Mouse (Mus musculus) lung, postnatal 0 days (tissue): Measurements from ENCODE around the gene Gm49373. TPM values are rescaled to one million over a fixed set of nuclear protein-coding genes. Genes with fewer than 3 reads are reported as not detected.

Experiments used
- ATAC-seq: fragments of 200-750 bp; cut with Nextera tagmentation; 2 replicates; pipeline ENCODE4 v1.8.0; 2017; ENCODE audit warnings: moderate library complexity
- DNase-seq: peaks from one replicate; pipeline ENCODE4 v3.0.0-alpha.2; 2016; ENCODE audit warnings: low spot score
- H3K27ac ChIP-seq: fragments of 300-500 bp; sonication (generic); 2 replicates; pipeline ENCODE4 v1.5.1; 2014; ENCODE audit warnings: antibody characterized with exemption, mild to moderate bottlenecking, low read length, mixed read lengths
- H3K27me3 ChIP-seq: fragments of 300-500 bp; sonication (generic); replicated peaks from 2 replicates; pipeline ENCODE4 v1.6.1; 2014; ENCODE audit warnings: low read length, mixed read lengths; ENCODE audit not compliant: insufficient read depth
- H3K36me3 ChIP-seq: fragments of 300-500 bp; sonication (generic); 2 replicates; pipeline ENCODE4 v1.6.1; 2014; ENCODE audit warnings: low read length, mixed read lengths; ENCODE audit not compliant: insufficient read depth
- H3K4me1 ChIP-seq: fragments of 300-500 bp; sonication (generic); 2 replicates; pipeline ENCODE4 v1.6.1; 2014; ENCODE audit warnings: antibody characterized with exemption, low read depth, low read length, mixed read lengths; ENCODE audit not compliant: insufficient read depth
- H3K4me2 ChIP-seq: fragments of 300-500 bp; sonication (generic); replicated peaks from 2 replicates; pipeline ENCODE4 v1.6.1; 2014; ENCODE audit warnings: low read depth, mild to moderate bottlenecking, low read length, moderate library complexity, mixed read lengths
- H3K4me3 ChIP-seq: fragments of 300-500 bp; sonication (generic); 2 replicates; pipeline ENCODE4 v1.5.1; 2014; ENCODE audit warnings: low read depth, low read length
- H3K9ac ChIP-seq: fragments of 300-500 bp; sonication (generic); replicated peaks from 2 replicates; pipeline ENCODE4 v1.6.1; 2014; ENCODE audit warnings: low read depth, mild to moderate bottlenecking
- H3K9me3 ChIP-seq: fragments of 300-500 bp; sonication (generic); 2 replicates; pipeline ENCODE4 v1.6.1; 2016; ENCODE audit warnings: low read length, mixed read lengths
- CTCF ChIP-seq: IDR thresholded peaks from 2 replicates; pipeline ENCODE4 v1.5.1; 2016; ENCODE audit warnings: antibody characterized with exemption, mild to moderate bottlenecking
- EP300 ChIP-seq: IDR thresholded peaks from 2 replicates; pipeline ENCODE4 v1.6.1; 2016; ENCODE audit warnings: antibody characterized with exemption, mild to moderate bottlenecking, control low read depth
- WGBS: fragments of 180-500 bp; shearing (Covaris S2); extraction: QIAGEN DNeasy Blood & Tissue Kit; methylation state at CpG from one replicate; pipeline ENCODE4 v1.1.7; 2014; 5-methylcytosine and 5-hydroxymethylcytosine counted together
- polyA plus RNA-seq: library from polyadenylated mRNA; unstranded; fragments of >200 nt; fragmentation: Nextera tagmentation; extraction: Ambion mirVana; gene quantifications from 2 replicates; pipeline ENCODE4 v1.2.1, GENCODE M21; 2015

Gm49373 gene
- polyA plus RNA-seq, 1 experiment from 2014 or later, result 0.11 TPM

- no peak overlapping the region for H3K9ac ChIP-seq
- TF ChIP-seq CTCF, result no peak
- TF ChIP-seq EP300, result no peak
- DNase-seq (no peak), ATAC-seq (no peak)
- peaks cover 9% of the 10 kb centered on the region; the same call in 1 of the 2 replicates for H3K4me1 ChIP-seq
- H3K9me3 ChIP-seq, result no peaks in the 10 kb centered on the region
- 0 out of 2 replicates have a peak overlapping the region, but pooled peaks have one; percentile 57 for H3K4me2 ChIP-seq
- H3K4me3 ChIP-seq, result no peak overlapping the region
- no peak overlapping the region for H3K27ac ChIP-seq
- H3K27me3 ChIP-seq, result peaks cover 42% of the 10 kb centered on the region
- no peaks in the 10 kb centered on the region for H3K36me3 ChIP-seq
- WGBS, result 6% methylated on average over 22 of the region's 22 CpGs
Observed at GRCm38 (mm10) chr9:21036666-21037065, 36.2 kb downstream of the Gm49373 start.

- H3K27me3 ChIP-seq, result peaks cover 42% of the 10 kb centered on the region
- no peaks in the 10 kb centered on the region for H3K36me3 ChIP-seq
- H3K4me3 ChIP-seq, result no peak overlapping the region
- WGBS, result 17% methylated on average over 20 of the region's 20 CpGs
- no peak overlapping the region for H3K27ac ChIP-seq
- no peak overlapping the region for H3K4me2 ChIP-seq
- no peaks in the 10 kb centered on the region for H3K9me3 ChIP-seq
- ATAC-seq, result no peak
- H3K9ac ChIP-seq, result no peak overlapping the region
- no peak for TF ChIP-seq CTCF
- no peak for TF ChIP-seq EP300
- peaks cover 9% of the 10 kb centered on the region; the same call in 1 of the 2 replicates for H3K4me1 ChIP-seq
- no peak for DNase-seq
Observed at GRCm38 (mm10) chr9:21036161-21036560, 36.7 kb downstream of the Gm49373 start.

GRCm38 (mm10) chr9:21035586-21035985 lies 37.3 kb downstream of the Gm49373 start:
- no peak overlapping the region for H3K4me3 ChIP-seq
- 37% methylated on average over 9 of the region's 9 CpGs for WGBS
- DNase-seq, result no peak
- H3K27ac ChIP-seq, result no peak overlapping the region
- TF ChIP-seq EP300 (no peak), CTCF (no peak)
- no peak overlapping the region for H3K4me2 ChIP-seq
- no peak for ATAC-seq
- peaks cover 42% of the 10 kb centered on the region for H3K27me3 ChIP-seq
- H3K9me3 ChIP-seq, result no peaks in the 10 kb centered on the region
- no peaks in the 10 kb centered on the region for H3K36me3 ChIP-seq
- H3K9ac ChIP-seq, result no peak overlapping the region
- peaks cover 9% of the 10 kb centered on the region; the same call in 1 of the 2 replicates for H3K4me1 ChIP-seq

- H3K27me3 ChIP-seq, result peaks cover 42% of the 10 kb centered on the region
- H3K4me2 ChIP-seq, result no peak overlapping the region
- peaks cover 12% of the 10 kb centered on the region; the same call in 1 of the 2 replicates for H3K4me1 ChIP-seq
- H3K9me3 ChIP-seq, result no peaks in the 10 kb centered on the region
- TF ChIP-seq CTCF (no peak), EP300 (no peak)
- no peak overlapping the region for H3K27ac ChIP-seq
- no peaks in the 10 kb centered on the region for H3K36me3 ChIP-seq
- no peak overlapping the region for H3K4me3 ChIP-seq
- no peak overlapping the region for H3K9ac ChIP-seq
- ATAC-seq (no peak), DNase-seq (peak; percentile 10)
- WGBS, result 6% methylated on average over 17 of the region's 17 CpGs
Observed at GRCm38 (mm10) chr9:21034481-21035085, 38.3 kb downstream of the Gm49373 start.

- peak overlapping the region; percentile 85 for H3K4me2 ChIP-seq
- ATAC-seq (peak; percentile 71), DNase-seq (peak; percentile 96)
- H3K9ac ChIP-seq, result no peak overlapping the region
- H3K36me3 ChIP-seq, result 0 out of 2 replicates have a peak, but pooled peaks cover 4% of the 10 kb centered on the region
- H3K27me3 ChIP-seq, result peaks cover 42% of the 10 kb centered on the region
- no peaks in the 10 kb centered on the region for H3K9me3 ChIP-seq
- H3K4me3 ChIP-seq, result peak overlapping the region; percentile 44
- no peak overlapping the region for H3K27ac ChIP-seq
- WGBS, result 0% methylated on average over 24 of the region's 34 CpGs
- peaks cover 12% of the 10 kb centered on the region; the same call in 1 of the 2 replicates for H3K4me1 ChIP-seq
- TF ChIP-seq CTCF (no peak), EP300 (no peak)
Observed at GRCm38 (mm10) chr9:21033136-21033535, 39.8 kb downstream of the Gm49373 start.

GRCm38 (mm10) chr9:21032491-21032890 lies 40.4 kb downstream of the Gm49373 start:
- Histone ChIP-seq H3K36me3 (0 out of 2 replicates have a peak, but pooled peaks cover 5% of the 10 kb centered on the region), H3K4me1 (peaks cover 12% of the 10 kb centered on the region; the same call in 1 of the 2 replicates), H3K9ac (no peak overlapping the region), H3K9me3 (no peaks in the 10 kb centered on the region), H3K4me2 (peak overlapping the region; percentile 85), H3K27me3 (peaks cover 39% of the 10 kb centered on the region), H3K27ac (no peak overlapping the region), H3K4me3 (peak overlapping the region; percentile 46)
- ATAC-seq, result no peak
- TF ChIP-seq CTCF, result no peak
- TF ChIP-seq EP300, result no peak
- WGBS, result 2% methylated on average over 7 of the region's 7 CpGs
- DNase-seq, result no peak
